Mouse (Mus musculus) E14TG2a.4 (cell line): ENCODE measurements around the gene Fibcd1.
A peak's percentile ranks its signal among the peaks of the same experiment; 100 is the strongest.

Experiments
- H3K27me3 ChIP-seq: 2 replicates; pipeline ENCODE4 v1.6.1; 2014; ENCODE audit warnings: low read length, control low read depth; ENCODE audit not compliant: insufficient read depth
- H3K36me3 ChIP-seq: 2 replicates; pipeline ENCODE4 v1.6.1; 2014; ENCODE audit warnings: low read length, control low read depth; ENCODE audit not compliant: insufficient read depth
- H3K4me1 ChIP-seq: replicated peaks from 2 replicates; pipeline ENCODE4 v1.6.1; 2014; ENCODE audit warnings: low read depth, low read length, control low read depth
- H3K4me3 ChIP-seq: replicated peaks from 2 replicates; pipeline ENCODE4 v1.5.1; 2014; ENCODE audit warnings: mild to moderate bottlenecking, low read length
- H3K9me3 ChIP-seq: 2 replicates; pipeline ENCODE4 v1.6.1; 2014; ENCODE audit warnings: low read length, control low read depth
- CTCF ChIP-seq: conservative IDR thresholded peaks from 2 replicates; pipeline ENCODE4 v1.5.1; 2014; ENCODE audit warnings: low read length
- NANOG ChIP-seq: IDR thresholded peaks from 2 replicates; pipeline ENCODE4 v1.6.1; 2014; ENCODE audit warnings: borderline replicate concordance, low read length, mixed read lengths
- POU5F1 ChIP-seq: IDR thresholded peaks from 2 replicates; pipeline ENCODE4 v1.6.1; 2014; ENCODE audit warnings: low read length, borderline replicate concordance

Fibcd1 gene

DNA sequence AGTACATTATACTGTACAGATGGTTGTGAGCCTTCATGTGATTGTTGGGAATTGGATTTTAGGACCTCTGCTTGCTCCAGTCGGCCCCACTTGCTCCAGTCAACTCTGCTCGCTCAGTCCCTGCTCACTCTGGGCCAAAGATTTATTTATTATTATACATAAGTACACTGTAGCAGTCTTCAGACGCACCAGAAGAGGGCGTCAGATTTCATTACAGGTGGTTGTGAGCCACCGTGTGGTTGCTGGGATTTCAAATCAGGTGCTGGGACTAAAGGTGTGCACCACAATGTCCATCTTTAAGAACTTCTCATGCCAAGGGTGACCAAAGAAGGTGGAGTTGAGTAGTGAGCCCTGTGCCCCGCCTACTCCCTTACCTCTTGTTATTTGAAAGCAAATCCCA, 53.2 kb downstream of the Fibcd1 start:
- Histone ChIP-seq H3K4me1 (peaks cover 22% of the 10 kb centered on the region), H3K36me3 (peaks cover 89% of the 10 kb centered on the region), H3K4me3 (no peak overlapping the region), H3K27me3 (no peaks in the 10 kb centered on the region), H3K9me3 (no peaks in the 10 kb centered on the region)
- no peak for TF ChIP-seq NANOG
- TF ChIP-seq POU5F1 = no peak
- 0 out of 2 replicates have a peak, but pooled peaks have one; percentile 13 for TF ChIP-seq CTCF

GRCm38 (mm10) chr2:31791260-31791659, 54.5 kb downstream of the Fibcd1 start:
- H3K4me3 ChIP-seq = no peak overlapping the region
- no peak for TF ChIP-seq NANOG
- TF ChIP-seq POU5F1 = no peak
- no peak for TF ChIP-seq CTCF
- H3K36me3 ChIP-seq = peaks cover 89% of the 10 kb centered on the region
- H3K27me3 ChIP-seq = no peaks in the 10 kb centered on the region
- peaks cover 24% of the 10 kb centered on the region for H3K4me1 ChIP-seq
- H3K9me3 ChIP-seq = peaks cover 5% of the 10 kb centered on the region

GRCm38 (mm10) chr2:31790728-31791251, 55.0 kb downstream of the Fibcd1 start:
- no peaks in the 10 kb centered on the region for H3K27me3 ChIP-seq
- peaks cover 24% of the 10 kb centered on the region for H3K4me1 ChIP-seq
- no peak overlapping the region for H3K4me3 ChIP-seq
- peaks cover 89% of the 10 kb centered on the region for H3K36me3 ChIP-seq
- TF ChIP-seq CTCF = no peak
- peaks cover 10% of the 10 kb centered on the region for H3K9me3 ChIP-seq

DNA sequence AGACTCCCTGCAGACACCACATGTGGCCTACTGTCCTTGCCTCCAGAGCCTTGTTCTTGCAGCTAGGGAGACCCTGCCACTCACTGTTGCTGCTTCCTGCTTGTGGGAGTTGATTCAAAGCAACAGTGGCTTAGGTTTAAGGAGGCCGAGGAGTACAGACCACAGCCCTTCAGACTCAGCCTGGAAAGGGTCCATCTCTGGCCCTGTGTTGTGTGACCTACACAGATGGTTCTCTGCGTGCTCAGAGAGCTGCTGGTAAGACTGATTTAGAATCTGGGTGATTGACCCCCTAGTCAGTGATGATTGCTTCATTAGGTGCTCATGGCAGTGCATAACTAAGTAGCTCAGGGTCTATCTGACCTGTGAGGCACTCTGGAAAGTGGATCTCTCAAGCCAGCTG, 56.6 kb downstream of the Fibcd1 start:
- no peak overlapping the region for H3K4me3 ChIP-seq

GRCm38 (mm10) chr2:31788227-31788626, 57.6 kb downstream of the Fibcd1 start:
- Histone ChIP-seq H3K9me3 (peaks cover 26% of the 10 kb centered on the region), H3K4me3 (no peak overlapping the region), H3K36me3 (peaks cover 93% of the 10 kb centered on the region), H3K27me3 (no peaks in the 10 kb centered on the region), H3K4me1 (peaks cover 24% of the 10 kb centered on the region)
- TF ChIP-seq POU5F1 = no peak
- peak; percentile 31; the same call in 1 of the 2 replicates for TF ChIP-seq CTCF
- TF ChIP-seq NANOG = no peak

More for the DNA sequence above, 56.6 kb downstream of the Fibcd1 start:
- H3K4me1 ChIP-seq = peaks cover 24% of the 10 kb centered on the region
- TF ChIP-seq NANOG (no peak), POU5F1 (no peak), CTCF (no peak)
- no peaks in the 10 kb centered on the region for H3K27me3 ChIP-seq
- H3K36me3 ChIP-seq = peaks cover 90% of the 10 kb centered on the region
- peaks cover 25% of the 10 kb centered on the region for H3K9me3 ChIP-seq

GRCm38 (mm10) chr2:31787029-31787428, 58.8 kb downstream of the Fibcd1 start:
- TF ChIP-seq CTCF (peak; percentile 78), POU5F1 (no peak)
- H3K4me1 ChIP-seq = peaks cover 33% of the 10 kb centered on the region

DNA sequence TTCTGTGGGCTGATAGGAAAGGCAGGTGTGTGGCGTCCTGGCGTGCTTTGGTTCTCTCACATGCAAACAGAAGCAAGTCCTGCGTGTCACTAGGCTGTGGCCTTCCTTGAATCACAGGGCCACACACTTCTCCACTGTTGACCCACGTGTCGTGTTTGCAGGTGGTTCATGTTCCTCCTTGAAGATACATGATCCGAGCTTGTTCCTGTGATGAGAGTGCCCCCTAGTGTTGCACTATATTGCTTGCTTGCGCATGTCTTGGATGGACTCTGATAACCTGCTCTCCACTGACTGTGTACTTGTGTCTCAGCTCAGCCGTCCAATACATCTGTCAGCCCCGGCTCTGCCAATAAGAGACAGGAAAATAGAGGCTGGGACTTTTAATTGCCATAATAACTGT, 60.7 kb downstream of the Fibcd1 start:
- H3K4me3 ChIP-seq = no peak overlapping the region; the same call in 1 of the 2 replicates
- H3K4me1 ChIP-seq = peaks cover 44% of the 10 kb centered on the region
- H3K27me3 ChIP-seq = no peaks in the 10 kb centered on the region
- peaks cover 93% of the 10 kb centered on the region for H3K36me3 ChIP-seq
- TF ChIP-seq NANOG (no peak), POU5F1 (no peak), CTCF (peak; percentile 31)
- H3K9me3 ChIP-seq = peaks cover 26% of the 10 kb centered on the region

More at GRCm38 (mm10) chr2:31787029-31787428, 58.8 kb downstream of the Fibcd1 start:
- Histone ChIP-seq H3K27me3 (no peaks in the 10 kb centered on the region), H3K36me3 (peaks cover 93% of the 10 kb centered on the region), H3K4me3 (no peak overlapping the region), H3K9me3 (peaks cover 26% of the 10 kb centered on the region)

- H3K9me3 ChIP-seq = peaks cover 26% of the 10 kb centered on the region
- TF ChIP-seq POU5F1 (no peak), CTCF (no peak), NANOG (no peak)
- H3K4me3 ChIP-seq = no peak overlapping the region
- H3K27me3 ChIP-seq = no peaks in the 10 kb centered on the region
- peaks cover 95% of the 10 kb centered on the region for H3K36me3 ChIP-seq
- peaks cover 50% of the 10 kb centered on the region for H3K4me1 ChIP-seq
These were observed 62.7 kb downstream of the Fibcd1 start for GRCm38 (mm10) chr2:31782958-31783602.

DNA sequence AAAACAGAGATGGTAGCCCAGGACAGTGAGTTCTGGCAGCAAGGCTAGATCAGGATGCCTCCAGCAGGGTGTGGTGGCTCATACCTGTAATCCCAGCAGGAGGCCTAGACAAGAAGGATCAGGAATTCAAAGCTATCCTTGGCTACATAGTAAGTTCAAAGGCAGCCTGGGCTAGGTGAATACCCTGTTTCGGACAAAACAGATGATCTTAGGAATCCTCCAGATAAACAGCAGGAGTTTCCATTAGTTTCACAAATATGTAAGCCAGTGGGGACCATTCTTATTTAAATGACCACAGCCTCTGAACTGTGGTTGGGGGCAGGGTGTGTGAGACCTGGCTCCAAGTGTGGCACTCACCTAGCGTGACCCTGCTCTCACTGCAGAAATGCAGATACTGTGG, 66.5 kb downstream of the Fibcd1 start:
- H3K9me3 ChIP-seq = peaks cover 1% of the 10 kb centered on the region
- peaks cover 53% of the 10 kb centered on the region for H3K4me1 ChIP-seq
- TF ChIP-seq NANOG = peak; percentile 6; the same call in 1 of the 2 replicates
- TF ChIP-seq POU5F1 = 0 out of 2 replicates have a peak, but pooled peaks have one; percentile 10
- no peak for TF ChIP-seq CTCF
- H3K27me3 ChIP-seq = no peaks in the 10 kb centered on the region
- peaks cover 66% of the 10 kb centered on the region for H3K36me3 ChIP-seq
- 0 out of 2 replicates have a peak overlapping the region, but pooled peaks have one; percentile 8 for H3K4me3 ChIP-seq
